In genomic region chr9:118227401-118228061, GRCm38 (mm10) we compare ENCODE assay signal across 11 mouse cellular contexts.
DNase-seq lines count a peak whose midpoint lies in the region; ATAC-seq and TF ChIP-seq lines count a peak whose summit lies in the region.
"Had no signal": no experiment of that assay in that cellular context is flagged by ENCODE, and none has a peak within 500 bp of the region (broad histone marks: within the 10 kb centered on the region; RNA-seq: fewer than 3 reads in every experiment).

No protein-coding gene starts in this region.

- H3K79me2 ChIP-seq in CH12.LX (replicated peaks; ENCODE audit: control insufficient read depth, extremely low read depth, insufficient read depth, poor library complexity, severe bottlenecking): no peaks in the 10 kb centered on the region

- H3K4me2 ChIP-seq in heart, embryonic 12.5 days: no peak overlapping the region
- H3K4me2 ChIP-seq in CH12.LX (ENCODE audit: insufficient read depth, low read depth, poor library complexity, severe bottlenecking): peak overlapping the region; percentile 94

- no peak for TF ChIP-seq POLR2A in CH12.LX (IDR thresholded peaks at IDR 0.05; ENCODE audit: low read depth, low read length)

- H3K27me3 ChIP-seq in heart, embryonic 10.5 days (ENCODE audit: insufficient read depth, poor library complexity, severe bottlenecking): no peaks in the 10 kb centered on the region
- H3K27me3 ChIP-seq in heart, embryonic 12.5 days (replicated peaks): no peaks in the 10 kb centered on the region
- H3K27me3 ChIP-seq in CH12.LX (replicated peaks): no peaks in the 10 kb centered on the region

- DNase-seq in heart, embryonic 10.5 days (ENCODE audit: low spot score): peak; percentile 28
- peak; percentile 6 for DNase-seq in CH12.LX (ENCODE audit: extremely low read depth)
- peak; percentile 65 to 67 for DNase-seq in cerebellum, postnatal 36 days
- DNase-seq in frontal cortex, postnatal 25 days (ENCODE audit: low spot score in 2 of 2): no peak
- DNase-seq in layer of hippocampus, adult 11-12 months (ENCODE audit: low spot score): no peak
- no peak for DNase-seq in spleen, postnatal 36 days (ENCODE audit: low spot score in 2 of 2)
- DNase-seq: heart, adult 18-20 months; lung, adult 2 months had no signal

- no peaks in the 10 kb centered on the region for H3K4me1 ChIP-seq in heart, embryonic 10.5 days
- no peaks in the 10 kb centered on the region for H3K4me1 ChIP-seq in heart, embryonic 12.5 days (replicated peaks)
- H3K4me1 ChIP-seq in CH12.LX (ENCODE audit: control insufficient read depth in 1 of 2, insufficient read depth in 2 of 2): peaks cover 5 to 23% of the 10 kb centered on the region in 2 experiments

- in situ Hi-C loops in CH12.LX (cut with MboI; ENCODE audit: low pct_ligation_motif_present, low pct_unique_long_range_greater_than_20kb, low sequenced_read_pairs): no loop called here

- WGBS in heart, embryonic 10.5 days: 67% methylated on average over 23 of the region's 23 CpGs
- 59% methylated on average over 23 of the region's 23 CpGs for WGBS in heart, embryonic 12.5 days

- H3K27ac ChIP-seq in heart, embryonic 10.5 days: no peak overlapping the region
- no peak overlapping the region for H3K27ac ChIP-seq in heart, embryonic 12.5 days (ENCODE audit: poor library complexity, severe bottlenecking)
- peak overlapping the region; percentile 27; the same call in 1 of the 2 replicates for H3K27ac ChIP-seq in CH12.LX (ENCODE audit: insufficient read depth, low read depth)
- H3K27ac ChIP-seq: layer of hippocampus, adult 2 months had no signal

- dilution Hi-C loops in CH12.LX (cut with MboI; ENCODE audit: extremely low pct_ligation_motif_present, extremely low pct_unique_long_range_greater_than_20kb, low sequenced_read_pairs): no loop called here

- H3K9me3 ChIP-seq in heart, embryonic 10.5 days: no peaks in the 10 kb centered on the region
- 0 out of 2 replicates have a peak, but pooled peaks cover 3% of the 10 kb centered on the region for H3K9me3 ChIP-seq in heart, embryonic 12.5 days (replicated peaks)
- no peaks in the 10 kb centered on the region for H3K9me3 ChIP-seq in CH12.LX (replicated peaks; ENCODE audit: low read length)

- no peak overlapping the region for H3K4me3 ChIP-seq in heart, embryonic 10.5 days
- H3K4me3 ChIP-seq in heart, embryonic 12.5 days: no peak overlapping the region; the same call in 1 of the 2 replicates
- peak overlapping the region; percentile 13 to 41 (median 18) for H3K4me3 ChIP-seq in CH12.LX (replicated peaks in 1 of 3; ENCODE audit: low read depth in 2 of 3, low read length in 2 of 3, poor library complexity in 1 of 3)
- H3K4me3 ChIP-seq: layer of hippocampus, adult 2 months had no signal

- no peak for TF ChIP-seq EP300 in CH12.LX (IDR thresholded peaks at IDR 0.05; ENCODE audit: low read length)

- no peaks in the 10 kb centered on the region for H3K36me3 ChIP-seq in heart, embryonic 10.5 days
- H3K36me3 ChIP-seq in heart, embryonic 12.5 days: no peaks in the 10 kb centered on the region
- no peaks in the 10 kb centered on the region for H3K36me3 ChIP-seq in CH12.LX (replicated peaks in 1 of 2; ENCODE audit: control insufficient read depth in 1 of 2, insufficient read depth in 1 of 2, low read length in 1 of 2)

- no peak for ATAC-seq in heart, embryonic 12.5 days (ENCODE audit: insufficient number of reproducible peaks, low FRiP score)
- ATAC-seq in megakaryocyte-erythroid progenitor cell, adult 5-6 weeks (replicated peaks; ENCODE audit: low FRiP score, low TSS enrichment, poor library complexity, severe bottlenecking): 0 out of 2 replicates have a peak, but pooled peaks have one; percentile 37

- peak; percentile 66 for TF ChIP-seq RAD21 in CH12.LX (IDR thresholded peaks at IDR 0.05; ENCODE audit: low read depth, low read length)

- no peak overlapping the region for H3K9ac ChIP-seq in heart, embryonic 12.5 days
- peak overlapping the region; percentile 41; the same call in 1 of the 2 replicates for H3K9ac ChIP-seq in CH12.LX (ENCODE audit: insufficient read depth, low read depth)

- peak in 1 of 2 experiments; percentile 65; a peak in 2 of 4 replicates for TF ChIP-seq CTCF in CH12.LX (conservative IDR thresholded peaks at IDR 0.05 in 1 of 2, IDR thresholded peaks at IDR 0.05 in 1 of 2; ENCODE audit: low read depth in 2 of 2, low read length in 2 of 2)

TF ChIP-seq in CH12.LX, 34 proteins besides CTCF, POLR2A, EP300 and RAD21:
- TF ChIP-seq ZNF384 (IDR thresholded peaks at IDR 0.05; ENCODE audit: low read depth, low read length) (peak; percentile 57; the same call in 1 of the 2 replicates), CHD1 (IDR thresholded peaks at IDR 0.05; ENCODE audit: low read depth, low read length) (0 out of 2 replicates have a peak, but pooled peaks have one; percentile 56), MAX (IDR thresholded peaks at IDR 0.05; ENCODE audit: low read length) (no peak), USF2 (conservative IDR thresholded peaks at IDR 0.05; ENCODE audit: low read depth, low read length) (no peak), UBTF (IDR thresholded peaks at IDR 0.05; ENCODE audit: low read depth, low read length) (no peak), ZC3H11A (IDR thresholded peaks at IDR 0.05; ENCODE audit: low read depth, low read length) (0 out of 2 replicates have a peak, but pooled peaks have one; percentile 9), ELF1 (IDR thresholded peaks at IDR 0.05; ENCODE audit: low read depth, low read length) (no peak), GABPA (IDR thresholded peaks at IDR 0.05; ENCODE audit: insufficient replicate concordance, low read depth, low read length) (no peak), MXI1 (IDR thresholded peaks at IDR 0.05; ENCODE audit: low read depth, low read length) (peak; percentile 42; the same call in 1 of the 2 replicates), TCF12 (IDR thresholded peaks at IDR 0.05; ENCODE audit: low read depth, low read length) (no peak), HCFC1 (IDR thresholded peaks at IDR 0.05; ENCODE audit: low read depth, low read length) (no peak), SMC3 (IDR thresholded peaks at IDR 0.05; ENCODE audit: low read depth, low read length) (peak; percentile 73), SIN3A (IDR thresholded peaks at IDR 0.05; ENCODE audit: low read length) (peak; percentile 53; the same call in 1 of the 2 replicates)
TF ChIP-seq in CH12.LX: peak in this region for 6.

Comparison
In these comparisons a context has a peak if more than half of its experiments do, and no peak if none do; other contexts are left out.
1. DNase-seq: peak in heart, embryonic 10.5 days (single experiment), CH12.LX (single experiment) and cerebellum, postnatal 36 days (2 of 2); none in frontal cortex, postnatal 25 days (0 of 2), layer of hippocampus, adult 11-12 months (single experiment) and spleen, postnatal 36 days (0 of 2).
2. H3K4me3 ChIP-seq: peak in CH12.LX (3 of 3); none in heart, embryonic 10.5 days (single experiment) and heart, embryonic 12.5 days (single experiment).